Mouse (Mus musculus) kidney, adult 8-10 months (tissue): ENCODE results near the gene Sertm1.

Experiments
- DNase-seq, 2 experiments: peaks; one replicate each; pipeline ENCODE4 v3.0.0; 2022

The Sertm1 gene

GRCm38 (mm10) chr3:54915643-54916071, at the start of gene Sertm1:
TSS of gene Sertm1 (minus strand) at chr3:54915887.
- DNase-seq: no peak

- DNase-seq: no peak
These were observed 49.3 kb upstream of the Sertm1 start for GRCm38 (mm10) chr3:54964948-54965506.

GRCm38 (mm10) chr3:54943067-54943810, 27.6 kb upstream of the Sertm1 start:
- DNase-seq: no peak

- DNase-seq: no peak
These were observed 18.8 kb upstream of the Sertm1 start for GRCm38 (mm10) chr3:54934535-54934934.

GRCm38 (mm10) chr3:54932599-54932998, 16.9 kb upstream of the Sertm1 start:
- DNase-seq: no peak

GRCm38 (mm10) chr3:54920425-54920824, 4.7 kb upstream of the Sertm1 start:
- DNase-seq: no peak

GRCm38 (mm10) chr3:54914845-54915642, 643 bp downstream of the Sertm1 start:
- no peak for DNase-seq

- no peak for DNase-seq
These were observed 6.8 kb downstream of the Sertm1 start for GRCm38 (mm10) chr3:54908878-54909277.

- no peak for DNase-seq
These were observed 17.7 kb downstream of the Sertm1 start for GRCm38 (mm10) chr3:54897974-54898373.

- DNase-seq: no peak
These were observed 20.8 kb downstream of the Sertm1 start for GRCm38 (mm10) chr3:54894891-54895290.

- DNase-seq: no peak
These were observed 23.5 kb downstream of the Sertm1 start for GRCm38 (mm10) chr3:54892218-54892617.

GRCm38 (mm10) chr3:54886501-54886900, 29.2 kb downstream of the Sertm1 start:
- no peak for DNase-seq
